8 mouse cellular contexts compared by ENCODE assay signal in genomic region chr10:20178807-20179605, GRCm38 (mm10). TPM values are rescaled to one million over a fixed set of nuclear protein-coding genes. Genes with fewer than 3 reads are reported as not detected.
DNase-seq lines count a peak whose midpoint lies in the region; ATAC-seq lines count a peak whose summit lies in the region.
"Had no signal": no experiment of that assay in that cellular context is flagged by ENCODE, and none has a peak within 500 bp of the region (broad histone marks: within the 10 kb centered on the region; RNA-seq: fewer than 3 reads in every experiment).

No protein-coding gene starts in this region.

- H3K4me2 ChIP-seq in embryonic facial prominence, embryonic 15.5 days (replicated peaks) = no peak overlapping the region
- peak overlapping the region; percentile 19; the same call in 1 of the 2 replicates for H3K4me2 ChIP-seq in stomach, embryonic 16.5 days (ENCODE audit: low read depth, low read length)

- no peaks in the 10 kb centered on the region for H3K27me3 ChIP-seq in megakaryocyte, embryonic 14.5 days (replicated peaks)
- H3K27me3 ChIP-seq in embryonic facial prominence, embryonic 15.5 days = no peaks in the 10 kb centered on the region
- no peaks in the 10 kb centered on the region for H3K27me3 ChIP-seq in stomach, embryonic 16.5 days (ENCODE audit: control insufficient read depth, insufficient read depth, low read length)

- H3K27ac ChIP-seq in embryonic facial prominence, embryonic 15.5 days (replicated peaks) = peak overlapping the region; percentile 76
- peak overlapping the region; percentile 87 for H3K27ac ChIP-seq in stomach, embryonic 16.5 days (ENCODE audit: low read length)

- H3K9me3 ChIP-seq in megakaryocyte, embryonic 14.5 days = no peaks in the 10 kb centered on the region
- H3K9me3 ChIP-seq in embryonic facial prominence, embryonic 15.5 days (replicated peaks) = no peaks in the 10 kb centered on the region
- no peaks in the 10 kb centered on the region for H3K9me3 ChIP-seq in stomach, embryonic 16.5 days (replicated peaks; ENCODE audit: control insufficient read depth, low read length)

- H3K36me3 ChIP-seq in megakaryocyte, embryonic 14.5 days (replicated peaks; ENCODE audit: low read length) = peaks cover 4% of the 10 kb centered on the region
- no peaks in the 10 kb centered on the region for H3K36me3 ChIP-seq in embryonic facial prominence, embryonic 15.5 days
- H3K36me3 ChIP-seq in stomach, embryonic 16.5 days (ENCODE audit: control insufficient read depth, insufficient read depth, low read length) = no peaks in the 10 kb centered on the region

- 29% methylated on average over 12 of the region's 12 CpGs for whole genome bisulfite sequencing in embryonic facial prominence, embryonic 15.5 days
- 29% methylated on average over 12 of the region's 12 CpGs for WGBS in stomach, embryonic 16.5 days

- H3K4me1 ChIP-seq in megakaryocyte, embryonic 14.5 days = peaks cover 79% of the 10 kb centered on the region
- peaks cover 47% of the 10 kb centered on the region for H3K4me1 ChIP-seq in embryonic facial prominence, embryonic 15.5 days
- H3K4me1 ChIP-seq in stomach, embryonic 16.5 days (ENCODE audit: control insufficient read depth, insufficient read depth, low read length) = peaks cover 20% of the 10 kb centered on the region

- ATAC-seq in megakaryocyte, adult 5-6 weeks (ENCODE audit: poor library complexity, severe bottlenecking) = no peak
- ATAC-seq in embryonic facial prominence, embryonic 15.5 days (ENCODE audit: insufficient number of reproducible peaks, low FRiP score, low TSS enrichment, low read depth) = no peak
- ATAC-seq in stomach, embryonic 16.5 days (ENCODE audit: insufficient read depth, low FRiP score) = peak; percentile 84

- peak overlapping the region; percentile 23 for H3K4me3 ChIP-seq in megakaryocyte, embryonic 14.5 days (replicated peaks)
- no peak overlapping the region for H3K4me3 ChIP-seq in embryonic facial prominence, embryonic 15.5 days (replicated peaks)
- no peak overlapping the region for H3K4me3 ChIP-seq in stomach, embryonic 16.5 days (replicated peaks; ENCODE audit: low read length)

- H3K9ac ChIP-seq in embryonic facial prominence, embryonic 15.5 days = no peak overlapping the region
- H3K9ac ChIP-seq in stomach, embryonic 16.5 days (ENCODE audit: low read length) = no peak overlapping the region

- peak; percentile 83 for DNase-seq in kidney, postnatal 14 days
- no peak for DNase-seq in adrenal gland, postnatal 14 days
- DNase-seq in adrenal gland, adult (ENCODE audit: inconsistent age in 2 of 2, low spot score in 1 of 2) = no peak
- DNase-seq: heart, postnatal 14 days had no signal

RNA-seq across cellular contexts. Expression of gene Map7, which starts 30.7 kb away (rescaled TPM):
- polyA plus RNA-seq in megakaryocyte, embryonic 14.5 days (2012; ENCODE audit: insufficient read depth, low replicate concordance) = 5.3 and 6.5 TPM in 2 replicates
- total RNA-seq in megakaryocyte, adult 5-6 weeks (2015) = 2.3 and 2.7 TPM in 2 replicates
- 3.1 and 3.8 TPM in 2 replicates for total RNA-seq in megakaryocyte, adult 5-6 weeks (2017)
- 17.5 and 18.4 TPM in 2 replicates for polyA plus RNA-seq in embryonic facial prominence, embryonic 15.5 days (2015; fragmentation: Nextera tagmentation; extraction: Ambion mirVana)
- 19.4 and 20.2 TPM in 2 replicates for polyA plus RNA-seq in stomach, embryonic 16.5 days (2015; fragmentation: Nextera tagmentation; extraction: Ambion mirVana)
- 16.5 and 19.0 TPM in 2 replicates for total RNA-seq in adrenal gland, postnatal 14 days (2021)
